Mouse (Mus musculus) forebrain, postnatal 0 days (tissue): ENCODE results near the gene Txnl4b. TPM values are rescaled to one million over a fixed set of nuclear protein-coding genes. Genes with fewer than 3 reads are reported as not detected.

Experiments used
- ATAC-seq: fragments of 200-750 bp; cut with Nextera tagmentation; 2 replicates; pipeline ENCODE4 v1.8.0; 2017; ENCODE audit warnings: mild to moderate bottlenecking, moderate library complexity
- DNase-seq: peaks from one replicate; pipeline ENCODE4 v3.0.0-alpha.2; 2015
- H3K27ac ChIP-seq: fragments of 300-500 bp; sonication (generic); 2 replicates; pipeline ENCODE4 v1.5.1; 2014; ENCODE audit warnings: low read depth, mild to moderate bottlenecking, antibody characterized with exemption, low read length, moderate library complexity, mixed read lengths
- H3K27me3 ChIP-seq: fragments of 300-500 bp; sonication (generic); 2 replicates; pipeline ENCODE4 v1.6.1; 2014; ENCODE audit warnings: mild to moderate bottlenecking, low read length, mixed read lengths; ENCODE audit not compliant: insufficient read depth
- H3K36me3 ChIP-seq: fragments of 300-500 bp; sonication (generic); 2 replicates; pipeline ENCODE4 v1.6.1; 2014; ENCODE audit warnings: mild to moderate bottlenecking, moderate library complexity; ENCODE audit not compliant: insufficient read depth
- H3K4me1 ChIP-seq: fragments of 300-500 bp; sonication (generic); 2 replicates; pipeline ENCODE4 v1.6.1; 2014; ENCODE audit warnings: antibody characterized with exemption; ENCODE audit not compliant: insufficient read depth
- H3K4me2 ChIP-seq: fragments of 300-500 bp; sonication (generic); 2 replicates; pipeline ENCODE4 v1.6.1; 2014; ENCODE audit warnings: low read depth, mild to moderate bottlenecking, moderate library complexity
- H3K4me3 ChIP-seq: fragments of 300-500 bp; sonication (generic); 2 replicates; pipeline ENCODE4 v1.5.1; 2014; ENCODE audit warnings: low read depth, low read length, mixed read lengths
- H3K9ac ChIP-seq: fragments of 300-500 bp; sonication (generic); 2 replicates; pipeline ENCODE4 v1.6.1; 2014; ENCODE audit warnings: mild to moderate bottlenecking
- H3K9me3 ChIP-seq: fragments of 300-500 bp; sonication (generic); 2 replicates; pipeline ENCODE4 v1.6.1; 2016; ENCODE audit warnings: low read length
- CTCF ChIP-seq: sonication (generic); IDR thresholded peaks from 2 replicates; pipeline ENCODE4 v1.5.1; 2016; ENCODE audit warnings: antibody characterized with exemption, control low read depth, low read depth
- WGBS: fragments of 180-500 bp; shearing (Covaris S2); extraction: QIAGEN DNeasy Blood & Tissue Kit; methylation state at CpG from one replicate; pipeline ENCODE4 v1.1.7; 2014; 5-methylcytosine and 5-hydroxymethylcytosine counted together
- polyA plus RNA-seq: library from polyadenylated mRNA; unstranded; fragments of >200 nt; fragmentation: Nextera tagmentation; extraction: Ambion mirVana; gene quantifications from 2 replicates; pipeline ENCODE4 v1.2.1, GENCODE M21; 2015
- total RNA-seq: library from RNA; depleted of rRNA; stranded (reverse); fragments of >200 nt; gene quantifications from 2 replicates; pipeline ENCODE4 v1.2.3, GENCODE M21; 2014

Gene Txnl4b
- total and polyA plus RNA-seq, 2 experiments from 2014 or later, result 12.0 to 34.0 TPM

DNA sequence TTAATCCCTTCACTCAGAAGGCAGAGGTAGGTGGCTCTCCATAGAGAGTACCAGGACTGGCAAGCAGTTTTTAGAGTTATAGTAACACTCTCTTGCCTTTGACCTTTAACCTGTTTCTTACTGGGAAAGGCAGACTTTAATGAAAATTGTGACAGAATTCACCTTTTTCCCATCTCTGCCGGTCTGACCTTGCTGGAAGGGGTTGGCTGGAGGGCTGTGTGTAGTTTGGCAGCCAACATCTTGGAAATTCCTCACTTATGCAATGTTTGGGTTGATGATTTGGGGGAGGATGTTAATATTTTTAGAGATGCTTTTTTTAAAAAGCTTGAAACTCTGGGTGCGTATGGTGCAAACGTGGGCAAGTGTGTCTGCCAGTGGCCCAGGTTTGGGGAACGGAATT lies 18.6 kb downstream of the Txnl4b start:
- no peak overlapping the region for H3K4me2 ChIP-seq
- no peaks in the 10 kb centered on the region for H3K4me1 ChIP-seq
- no peaks in the 10 kb centered on the region for H3K36me3 ChIP-seq
- no peak for DNase-seq
- WGBS, result 85% methylated on average over 4 of the region's 4 CpGs
- H3K27me3 ChIP-seq, result no peaks in the 10 kb centered on the region
- H3K9ac ChIP-seq, result no peak overlapping the region
- TF ChIP-seq CTCF, result no peak
- H3K27ac ChIP-seq, result no peak overlapping the region
- no peak for ATAC-seq
- no peak overlapping the region for H3K4me3 ChIP-seq
- no peaks in the 10 kb centered on the region for H3K9me3 ChIP-seq

DNA sequence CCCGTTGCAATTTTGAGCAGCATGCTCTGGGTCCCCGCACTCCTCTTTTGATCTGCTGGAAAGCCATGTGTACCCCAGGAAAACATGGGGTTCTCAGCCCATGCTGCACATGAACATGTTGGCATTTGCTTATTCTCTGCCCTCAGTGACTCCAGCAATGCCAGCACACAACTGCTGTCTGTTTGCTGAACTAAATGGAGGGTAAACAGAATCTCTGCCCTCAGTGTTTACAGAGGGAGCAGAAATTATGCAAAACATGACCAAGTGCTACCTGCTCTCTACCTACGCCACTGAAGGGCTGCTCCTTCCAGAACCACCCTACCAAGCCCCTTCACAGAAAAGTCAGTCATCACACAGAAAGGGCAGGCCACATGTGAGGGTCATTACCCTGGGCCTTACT lies 19.1 kb downstream of the Txnl4b start:
- Histone ChIP-seq H3K27me3 (no peaks in the 10 kb centered on the region), H3K4me1 (no peaks in the 10 kb centered on the region), H3K9ac (no peak overlapping the region), H3K4me3 (no peak overlapping the region), H3K27ac (no peak overlapping the region), H3K36me3 (no peaks in the 10 kb centered on the region), H3K4me2 (no peak overlapping the region), H3K9me3 (no peaks in the 10 kb centered on the region)
- 93% methylated on average over 3 of the region's 3 CpGs for WGBS
- TF ChIP-seq CTCF, result no peak
- no peak for ATAC-seq
- DNase-seq, result no peak

DNA sequence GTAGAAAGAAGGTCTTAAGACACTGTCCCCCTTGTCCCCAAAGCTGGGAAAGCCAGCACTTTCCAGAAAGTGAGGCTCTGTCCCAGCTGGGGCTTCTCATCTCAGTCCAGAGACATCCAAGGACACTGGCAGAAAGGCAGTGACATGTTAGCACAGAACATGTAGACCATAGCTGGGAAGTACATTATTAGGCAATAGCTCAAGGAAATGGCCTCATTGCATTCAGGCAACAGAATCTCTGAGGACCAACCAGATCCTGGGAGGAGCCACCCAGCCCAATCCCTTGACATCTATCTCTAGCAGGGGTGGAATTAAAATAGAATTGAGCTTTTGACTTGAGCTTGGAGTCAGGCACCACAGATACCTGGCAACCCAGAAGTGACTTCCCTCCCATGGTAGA lies 20.0 kb downstream of the Txnl4b start:
- H3K9me3 ChIP-seq, result no peaks in the 10 kb centered on the region
- H3K9ac ChIP-seq, result no peak overlapping the region
- H3K4me2 ChIP-seq, result no peak overlapping the region
- DNase-seq, result no peak
- no peaks in the 10 kb centered on the region for H3K27me3 ChIP-seq
- no peak for ATAC-seq
- no peaks in the 10 kb centered on the region for H3K36me3 ChIP-seq
- no peaks in the 10 kb centered on the region for H3K4me1 ChIP-seq
- no peak overlapping the region for H3K4me3 ChIP-seq
- TF ChIP-seq CTCF, result no peak
- H3K27ac ChIP-seq, result no peak overlapping the region

DNA sequence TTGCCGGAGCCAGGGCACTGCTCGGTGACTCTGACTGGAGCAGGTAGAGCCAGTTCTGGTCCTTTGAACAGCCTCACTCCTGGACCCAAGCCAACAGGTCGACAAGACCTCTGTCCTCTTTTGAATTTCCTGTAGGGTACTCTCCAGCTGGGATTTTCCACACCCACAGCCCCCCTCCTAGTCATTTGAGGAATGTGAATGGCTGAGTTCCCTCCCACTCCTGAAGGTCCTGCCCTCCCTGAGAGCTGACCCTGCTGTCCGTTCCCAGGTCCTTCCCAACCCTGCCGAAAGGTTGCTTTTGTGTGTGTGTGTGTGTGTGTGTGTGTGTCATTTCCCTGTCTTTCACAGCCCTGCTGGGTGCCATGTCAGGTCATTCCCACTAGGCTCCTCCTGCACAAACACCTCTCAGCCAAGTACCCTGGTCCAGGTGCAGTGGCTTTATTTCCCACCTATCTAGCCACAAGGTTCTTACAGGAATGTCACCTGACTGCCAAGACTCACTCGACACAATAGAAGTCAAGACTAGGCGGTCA lies 21.3 kb downstream of the Txnl4b start:
- Histone ChIP-seq H3K27ac (no peak overlapping the region), H3K36me3 (peaks cover 6% of the 10 kb centered on the region; the same call in 1 of the 2 replicates), H3K4me2 (no peak overlapping the region), H3K9ac (no peak overlapping the region), H3K27me3 (no peaks in the 10 kb centered on the region), H3K4me1 (no peaks in the 10 kb centered on the region), H3K4me3 (no peak overlapping the region), H3K9me3 (no peaks in the 10 kb centered on the region)
- ATAC-seq (no peak), DNase-seq (no peak)
- whole genome bisulfite sequencing, result 66% methylated on average over 7 of the region's 7 CpGs
- no peak for TF ChIP-seq CTCF

DNA sequence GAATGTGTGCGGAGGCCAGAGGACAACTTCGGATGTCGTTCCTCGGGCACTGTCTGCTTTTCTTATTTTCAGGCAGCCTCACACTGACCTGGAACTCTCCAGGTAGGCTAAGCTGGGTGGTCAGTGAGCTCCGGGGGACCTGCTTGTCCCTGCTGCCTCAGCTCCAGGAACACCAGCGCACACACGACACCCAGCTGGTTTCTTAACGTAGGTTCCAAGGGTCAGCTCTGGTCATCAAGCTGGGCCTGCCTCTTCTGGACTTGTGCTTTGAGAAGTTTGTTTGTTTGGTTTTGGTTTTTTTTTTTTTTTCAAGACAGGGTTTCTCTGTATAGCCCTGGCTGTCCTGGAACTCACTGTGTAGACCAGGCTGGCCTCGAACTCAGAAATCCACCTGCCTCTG lies 25.2 kb downstream of the Txnl4b start:
- ATAC-seq, result no peak
- no peaks in the 10 kb centered on the region for H3K9me3 ChIP-seq
- H3K36me3 ChIP-seq, result peaks cover 27% of the 10 kb centered on the region
- no peaks in the 10 kb centered on the region for H3K27me3 ChIP-seq
- no peak overlapping the region for H3K9ac ChIP-seq
- TF ChIP-seq CTCF, result no peak
- H3K27ac ChIP-seq, result no peak overlapping the region
- no peak overlapping the region for H3K4me3 ChIP-seq
- H3K4me1 ChIP-seq, result no peaks in the 10 kb centered on the region
- 83% methylated on average over 9 of the region's 9 CpGs for WGBS
- no peak for DNase-seq
- no peak overlapping the region for H3K4me2 ChIP-seq

DNA sequence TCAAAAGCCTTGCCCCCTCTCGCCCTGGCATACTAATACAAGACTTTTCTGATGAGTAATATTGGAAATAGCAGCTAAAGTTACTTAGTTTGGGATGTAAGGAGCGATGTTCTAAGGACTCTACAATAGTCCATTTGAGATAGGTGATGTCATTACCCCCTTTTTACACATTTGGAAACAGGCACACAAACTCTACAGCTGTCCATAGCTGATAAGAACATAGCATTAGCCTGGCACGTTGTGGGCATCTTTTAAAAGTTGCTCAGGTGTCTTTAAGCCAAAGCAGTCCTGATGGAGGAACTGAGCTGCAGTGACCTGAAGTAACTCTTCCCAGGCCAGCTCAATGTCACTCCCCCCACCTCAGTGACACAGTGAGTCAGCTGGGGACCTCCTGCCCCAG lies 25.7 kb downstream of the Txnl4b start:
- ATAC-seq, result no peak
- H3K36me3 ChIP-seq, result peaks cover 27% of the 10 kb centered on the region
- TF ChIP-seq CTCF, result no peak
- 88% methylated on average over 3 of the region's 3 CpGs for WGBS
- no peaks in the 10 kb centered on the region for H3K4me1 ChIP-seq
- H3K9ac ChIP-seq, result no peak overlapping the region
- no peaks in the 10 kb centered on the region for H3K27me3 ChIP-seq
- H3K4me3 ChIP-seq, result no peak overlapping the region
- H3K9me3 ChIP-seq, result no peaks in the 10 kb centered on the region
- no peak overlapping the region for H3K4me2 ChIP-seq
- no peak for DNase-seq
- H3K27ac ChIP-seq, result no peak overlapping the region

DNA sequence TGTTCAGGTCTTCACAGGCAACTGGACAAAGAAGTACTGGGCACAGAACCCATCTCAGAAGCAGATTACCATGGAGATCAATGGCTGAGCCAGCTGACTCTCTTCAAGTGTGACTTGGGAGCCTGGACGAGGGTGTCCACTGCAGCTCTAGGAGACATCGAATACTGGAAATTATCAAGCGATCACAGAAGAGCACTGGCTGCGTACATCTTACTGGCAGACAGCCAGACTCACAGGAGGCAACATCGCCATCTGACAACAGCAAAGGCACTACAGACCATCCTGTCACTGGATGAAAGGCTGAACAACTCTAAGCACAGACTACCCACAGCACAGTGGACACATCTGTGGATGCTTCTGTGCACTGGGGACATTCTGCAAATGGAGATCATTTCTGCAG lies 26.5 kb downstream of the Txnl4b start:
- no peak overlapping the region for H3K9ac ChIP-seq
- TF ChIP-seq CTCF, result no peak
- no peaks in the 10 kb centered on the region for H3K9me3 ChIP-seq
- H3K27ac ChIP-seq, result no peak overlapping the region
- H3K27me3 ChIP-seq, result no peaks in the 10 kb centered on the region
- no peak overlapping the region for H3K4me2 ChIP-seq
- no peak overlapping the region for H3K4me3 ChIP-seq
- no peaks in the 10 kb centered on the region for H3K4me1 ChIP-seq
- WGBS, result 86% methylated on average over 5 of the region's 5 CpGs
- DNase-seq, result no peak
- peaks cover 27% of the 10 kb centered on the region for H3K36me3 ChIP-seq
- ATAC-seq, result no peak
